Mouse (Mus musculus) liver, embryonic 14.5 days (tissue): Measurements from ENCODE around the gene Kank2. TPM values are rescaled to one million over a fixed set of nuclear protein-coding genes. Genes with fewer than 3 reads are reported as not detected.

Source experiments
- ATAC-seq: fragments of 200-750 bp; cut with Nextera tagmentation; 2 replicates; pipeline ENCODE4 v1.8.0; 2017; ENCODE audit warnings: moderate number of reproducible peaks, mild to moderate bottlenecking, moderate library complexity; ENCODE audit not compliant: insufficient read depth
- DNase-seq, 3 experiments: peaks; one replicate each; pipeline ENCODE4 v3.0.0-alpha.2; 2012 to 2013; ENCODE audit warnings: low read depth in 3 of 3, low spot score in 3 of 3
- H3K27ac ChIP-seq: fragments of 300-500 bp; sonication (generic); 2 replicates; pipeline ENCODE4 v1.5.1; 2014; ENCODE audit warnings: moderate library complexity, mild to moderate bottlenecking, control low read depth, inconsistent platforms
- H3K27me3 ChIP-seq: fragments of 300-500 bp; sonication (generic); 2 replicates; pipeline ENCODE4 v1.6.1; 2014; ENCODE audit warnings: mild to moderate bottlenecking, low read length, moderate library complexity; ENCODE audit not compliant: control insufficient read depth, insufficient read depth
- H3K36me3 ChIP-seq: fragments of 300-500 bp; sonication (generic); replicated peaks from 2 replicates; pipeline ENCODE4 v1.6.1; 2014; ENCODE audit warnings: low read depth; ENCODE audit not compliant: control insufficient read depth, insufficient read depth
- H3K4me1 ChIP-seq, 2 experiments: fragments of 200-500 bp in 1 of 2; fragments of 300-500 bp in 1 of 2; sonication (generic) in 1 of 2; replicated peaks; 2 replicates each; pipeline ENCODE4 v1.6.1; 2012 to 2014; ENCODE audit warnings: antibody characterized with exemption in 1 of 2, inconsistent platforms in 1 of 2, low read length in 1 of 2; ENCODE audit not compliant: control insufficient read depth in 2 of 2, insufficient read depth in 2 of 2
- H3K4me2 ChIP-seq: fragments of 300-500 bp; sonication (generic); 2 replicates; pipeline ENCODE4 v1.6.1; 2014; ENCODE audit warnings: low read depth, mild to moderate bottlenecking, control low read depth, moderate library complexity
- H3K4me3 ChIP-seq, 2 experiments: fragments of 200-500 bp in 1 of 2; fragments of 300-500 bp in 1 of 2; sonication (generic) in 1 of 2; 2 replicates each; pipeline ENCODE4 v1.5.1; 2012 to 2014; ENCODE audit warnings: low read depth in 2 of 2, low read length in 2 of 2, mild to moderate bottlenecking in 2 of 2, control low read depth in 1 of 2, inconsistent platforms in 1 of 2, moderate library complexity in 1 of 2; ENCODE audit not compliant: insufficient read depth in 1 of 2
- H3K9ac ChIP-seq: fragments of 300-500 bp; sonication (generic); replicated peaks from 2 replicates; pipeline ENCODE4 v1.6.1; 2014; ENCODE audit warnings: mild to moderate bottlenecking, control low read depth, moderate library complexity
- H3K9me3 ChIP-seq: fragments of 300-500 bp; sonication (generic); 2 replicates; pipeline ENCODE4 v1.6.1; 2016; ENCODE audit warnings: low read length, mixed read lengths; ENCODE audit not compliant: control insufficient read depth
- CTCF ChIP-seq: IDR thresholded peaks from 2 replicates; pipeline ENCODE4 v1.5.1; 2016; ENCODE audit warnings: antibody characterized with exemption, low read depth, control low read depth
- EP300 ChIP-seq: IDR thresholded peaks from 2 replicates; pipeline ENCODE4 v1.6.1; 2016; ENCODE audit warnings: antibody characterized with exemption, low read depth
- WGBS: fragments of 180-500 bp; shearing (Covaris S2); extraction: QIAGEN DNeasy Blood & Tissue Kit; methylation state at CpG from one replicate; pipeline ENCODE4 v1.1.7; 2014; ENCODE audit not compliant: insufficient replicate concordance; 5-methylcytosine and 5-hydroxymethylcytosine counted together
- polyA plus RNA-seq, 2 experiments: library from polyadenylated mRNA; depleted of rRNA in 1 of 2; stranded (reverse) in 1 of 2; unstranded in 1 of 2; fragments of >200 nt; fragmentation: Nextera tagmentation in 1 of 2; extraction: Ambion mirVana in 1 of 2; gene quantifications; 2 replicates each; pipeline versions ENCODE4 v1.2.1 to v1.2.3; 2012 to 2014

Kank2 gene
- polyA plus RNA-seq, 2 experiments, result 1.2 to 3.9 TPM

- Histone ChIP-seq H3K4me2 (no peak overlapping the region), H3K9ac (no peak overlapping the region), H3K4me1 (no peaks in the 10 kb centered on the region), H3K36me3 (no peaks in the 10 kb centered on the region), H3K4me3 (no peak overlapping the region), H3K9me3 (no peaks in the 10 kb centered on the region), H3K27me3 (no peaks in the 10 kb centered on the region), H3K27ac (no peak overlapping the region)
- ATAC-seq (no peak), DNase-seq (no peak)
- 65% methylated on average over 2 of the region's 2 CpGs for WGBS
- no peak for TF ChIP-seq CTCF
- TF ChIP-seq EP300, result no peak
Observed at GRCm38 (mm10) chr9:21819181-21819729, 20.7 kb upstream of the Kank2 start.

GRCm38 (mm10) chr9:21818561-21818960 is 20.0 kb upstream of the Kank2 start:
- no peak for TF ChIP-seq EP300
- TF ChIP-seq CTCF, result no peak
- H3K4me2 ChIP-seq, result no peak overlapping the region
- H3K27ac ChIP-seq, result no peak overlapping the region
- no peaks in the 10 kb centered on the region for H3K4me1 ChIP-seq
- WGBS, result 56% methylated on average over 6 of the region's 6 CpGs
- H3K4me3 ChIP-seq, result no peak overlapping the region
- H3K9me3 ChIP-seq, result no peaks in the 10 kb centered on the region
- no peak for ATAC-seq
- H3K9ac ChIP-seq, result no peak overlapping the region
- no peaks in the 10 kb centered on the region for H3K36me3 ChIP-seq
- H3K27me3 ChIP-seq, result no peaks in the 10 kb centered on the region
- no peak for DNase-seq

- Histone ChIP-seq H3K36me3 (no peaks in the 10 kb centered on the region), H3K27me3 (no peaks in the 10 kb centered on the region), H3K4me2 (no peak overlapping the region), H3K4me1 (no peaks in the 10 kb centered on the region), H3K9me3 (no peaks in the 10 kb centered on the region), H3K9ac (no peak overlapping the region), H3K27ac (no peak overlapping the region), H3K4me3 (no peak overlapping the region)
- TF ChIP-seq EP300, result no peak
- no peak for TF ChIP-seq CTCF
- ATAC-seq (no peak), DNase-seq (no peak)
- WGBS, result 61% methylated on average over 4 of the region's 4 CpGs
Observed at GRCm38 (mm10) chr9:21818125-21818524, 19.6 kb upstream of the Kank2 start.

GRCm38 (mm10) chr9:21816716-21817305 is 18.3 kb upstream of the Kank2 start:
- no peaks in the 10 kb centered on the region for H3K4me1 ChIP-seq
- no peaks in the 10 kb centered on the region for H3K9me3 ChIP-seq
- H3K9ac ChIP-seq, result no peak overlapping the region
- 57% methylated on average over 9 of the region's 9 CpGs for WGBS
- H3K36me3 ChIP-seq, result no peaks in the 10 kb centered on the region
- TF ChIP-seq CTCF (no peak), EP300 (no peak)
- DNase-seq (no peak), ATAC-seq (peak; percentile 35; the same call in 1 of the 2 replicates)
- H3K4me2 ChIP-seq, result no peak overlapping the region
- no peaks in the 10 kb centered on the region for H3K27me3 ChIP-seq
- H3K4me3 ChIP-seq, result no peak overlapping the region
- no peak overlapping the region for H3K27ac ChIP-seq

- H3K4me3 ChIP-seq, result no peak overlapping the region
- WGBS, result 52% methylated on average over 5 of the region's 5 CpGs
Observed at GRCm38 (mm10) chr9:21811170-21811569, 12.6 kb upstream of the Kank2 start.

More at GRCm38 (mm10) chr9:21811170-21811569, 12.6 kb upstream of the Kank2 start:
- H3K4me2 ChIP-seq, result no peak overlapping the region
- H3K27ac ChIP-seq, result no peak overlapping the region
- no peaks in the 10 kb centered on the region for H3K36me3 ChIP-seq
- peaks cover 0 to 5% of the 10 kb centered on the region in 2 experiments; a peak in 1 of 4 replicates for H3K4me1 ChIP-seq
- no peaks in the 10 kb centered on the region for H3K27me3 ChIP-seq
- DNase-seq (no peak), ATAC-seq (no peak)
- TF ChIP-seq EP300 (no peak), CTCF (no peak)
- H3K9me3 ChIP-seq, result no peaks in the 10 kb centered on the region
- no peak overlapping the region for H3K9ac ChIP-seq
